Mouse (Mus musculus) thymus, adult 2 months (tissue): ENCODE results near the gene Pde9a. TPM values are rescaled to one million over a fixed set of nuclear protein-coding genes. Genes with fewer than 3 reads are reported as not detected.

Source experiments
- DNase-seq: peaks from one replicate; pipeline ENCODE4 v3.0.0; 2021
- H3K27ac ChIP-seq: fragments of 200-500 bp; 2 replicates; pipeline ENCODE4 v1.5.1; 2012; ENCODE audit warnings: low read length, control low read depth; ENCODE audit not compliant: control insufficient read depth, insufficient read depth
- H3K27me3 ChIP-seq: fragments of 200-500 bp; 2 replicates; pipeline ENCODE4 v1.6.1; 2012; ENCODE audit warnings: mild to moderate bottlenecking, low read length, moderate library complexity, mixed read lengths; ENCODE audit not compliant: control insufficient read depth, insufficient read depth
- H3K36me3 ChIP-seq: fragments of 200-500 bp; 2 replicates; pipeline ENCODE4 v1.6.1; 2012; ENCODE audit warnings: mild to moderate bottlenecking, low read length, moderate library complexity; ENCODE audit not compliant: control insufficient read depth, insufficient read depth
- H3K4me1 ChIP-seq: fragments of 200-500 bp; replicated peaks from 2 replicates; pipeline ENCODE4 v1.6.1; 2012; ENCODE audit warnings: low read length; ENCODE audit not compliant: control insufficient read depth, insufficient read depth
- H3K4me3 ChIP-seq: fragments of 200-500 bp; 2 replicates; pipeline ENCODE4 v1.5.1; 2012; ENCODE audit warnings: mild to moderate bottlenecking, low read length, control low read depth, moderate library complexity; ENCODE audit not compliant: control insufficient read depth, insufficient read depth
- CTCF ChIP-seq: fragments of 200-500 bp; IDR thresholded peaks from 2 replicates; pipeline ENCODE4 v1.5.1; 2012; ENCODE audit warnings: mild to moderate bottlenecking, control low read depth, low read length, moderate library complexity, borderline replicate concordance; ENCODE audit not compliant: control insufficient read depth, poor library complexity, insufficient read depth; ENCODE audit errors: extremely low read depth
- POLR2A ChIP-seq: fragments of 200-500 bp; IDR thresholded peaks from 2 replicates; pipeline ENCODE4 v1.6.1; 2012; ENCODE audit warnings: mild to moderate bottlenecking, low read length, control low read depth, moderate library complexity; ENCODE audit not compliant: control insufficient read depth, poor library complexity, insufficient read depth; ENCODE audit errors: extremely low read depth
- WGBS: fragments of 180-500 bp; shearing (Covaris S2); methylation state at CpG from one replicate; pipeline ENCODE4 v1.1.7; 2018; 5-methylcytosine and 5-hydroxymethylcytosine counted together
- polyA plus RNA-seq: library from polyadenylated mRNA; depleted of rRNA; stranded (reverse); fragments of >200 nt; gene quantifications from 2 replicates; pipeline ENCODE4 v1.2.3, GENCODE M21; 2012

Gene Pde9a
- polyA plus RNA-seq, 1 experiment, result 4.6 TPM

DNA sequence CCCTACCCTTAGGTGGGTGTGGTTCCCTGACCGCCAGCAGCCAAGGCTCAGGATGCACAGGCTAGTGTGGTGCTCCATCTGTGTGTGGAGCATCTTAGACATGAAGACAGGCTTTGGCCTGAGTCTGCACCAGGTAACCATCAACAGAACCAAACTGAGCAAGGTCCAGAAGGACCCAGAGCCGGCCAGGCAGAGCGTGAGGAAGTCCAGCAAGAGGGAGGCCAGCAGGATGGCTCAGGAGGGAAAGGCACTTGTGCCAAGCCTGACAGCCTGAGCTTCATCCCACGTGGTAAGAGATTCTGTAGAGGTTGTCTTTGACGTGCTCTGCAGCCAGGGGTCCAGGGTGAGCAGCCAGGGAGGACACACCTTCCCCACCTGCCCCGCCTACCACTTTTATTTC is 111.7 kb downstream of the Pde9a start:
- DNase-seq, result no peak
- H3K4me3 ChIP-seq, result no peak overlapping the region
- H3K27me3 ChIP-seq, result no peaks in the 10 kb centered on the region
- no peak overlapping the region for H3K27ac ChIP-seq
- whole genome bisulfite sequencing, result 96% methylated on average over 6 of the region's 6 CpGs
- peaks cover 5% of the 10 kb centered on the region; the same call in 1 of the 2 replicates for H3K36me3 ChIP-seq
- no peak for TF ChIP-seq POLR2A
- no peak for TF ChIP-seq CTCF
- no peaks in the 10 kb centered on the region for H3K4me1 ChIP-seq

DNA sequence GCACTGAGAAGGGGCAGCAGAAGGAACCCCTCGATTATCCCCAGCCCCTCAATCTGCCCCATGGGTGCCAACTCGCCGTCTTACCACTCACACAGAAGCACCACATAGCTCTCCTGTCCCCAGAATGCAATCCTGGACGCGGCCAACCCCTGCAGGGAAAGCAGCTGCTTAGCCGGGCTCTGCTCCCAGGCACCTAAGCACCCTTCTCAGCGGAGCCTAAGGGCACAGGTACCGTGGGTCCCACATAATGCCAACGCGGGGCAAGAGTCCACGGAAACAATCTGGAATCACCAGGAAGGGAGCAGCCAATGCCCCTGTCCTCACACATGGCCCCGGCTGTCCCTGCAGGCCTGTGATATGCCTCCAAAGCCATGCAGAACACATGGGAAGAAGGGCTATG is 113.7 kb downstream of the Pde9a start:
- Histone ChIP-seq H3K27ac (no peak overlapping the region), H3K4me3 (no peak overlapping the region), H3K36me3 (peaks cover 5% of the 10 kb centered on the region), H3K4me1 (no peaks in the 10 kb centered on the region), H3K27me3 (no peaks in the 10 kb centered on the region)
- TF ChIP-seq CTCF, result no peak
- TF ChIP-seq POLR2A, result no peak
- no peak for DNase-seq
- WGBS, result 97% methylated on average over 12 of the region's 12 CpGs

DNA sequence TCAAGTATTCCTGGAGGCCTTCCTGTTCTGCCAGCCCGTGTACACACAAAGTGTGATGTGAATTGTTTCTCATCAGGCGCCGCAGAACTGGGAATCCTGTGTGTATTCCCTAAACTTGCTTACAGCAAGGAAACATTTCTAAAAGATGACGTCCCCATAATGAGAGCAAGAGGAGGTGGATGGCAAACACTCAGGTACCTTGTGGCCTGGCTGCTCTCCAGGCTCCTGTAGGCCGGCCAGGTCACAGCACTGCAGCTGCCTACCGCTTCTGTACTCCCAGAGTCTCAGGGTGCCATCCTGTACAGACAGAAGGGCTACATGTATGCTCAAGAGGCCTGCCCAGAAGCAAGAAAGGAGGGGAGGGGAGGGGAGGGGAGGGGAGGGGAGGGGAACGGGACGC is 114.4 kb downstream of the Pde9a start:
- 96% methylated on average over 8 of the region's 8 CpGs for WGBS
- H3K27me3 ChIP-seq, result no peaks in the 10 kb centered on the region
- peaks cover 5% of the 10 kb centered on the region for H3K36me3 ChIP-seq
- TF ChIP-seq POLR2A (no peak), CTCF (no peak)
- DNase-seq, result no peak
- no peak overlapping the region for H3K4me3 ChIP-seq
- H3K4me1 ChIP-seq, result no peaks in the 10 kb centered on the region
- H3K27ac ChIP-seq, result no peak overlapping the region

DNA sequence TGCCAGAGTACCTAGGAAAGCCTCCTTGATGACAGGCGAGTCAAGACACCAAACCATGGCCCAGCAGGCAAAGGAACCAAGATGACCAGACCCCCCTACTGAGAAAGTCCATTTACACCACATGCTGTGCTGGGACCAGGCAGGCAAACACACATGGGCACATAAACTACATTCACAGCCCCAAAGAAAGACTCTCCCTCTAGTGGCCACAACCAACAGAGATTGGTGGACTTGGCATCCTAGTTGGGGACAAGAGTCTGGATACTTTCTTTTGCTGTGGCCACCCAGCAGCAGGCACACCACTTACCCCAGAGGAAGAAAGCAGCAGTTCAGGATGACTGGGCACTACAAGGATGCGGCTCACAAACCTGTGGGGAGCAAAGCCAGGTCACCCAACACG is 114.9 kb downstream of the Pde9a start:
- Histone ChIP-seq H3K36me3 (peaks cover 5% of the 10 kb centered on the region), H3K27me3 (no peaks in the 10 kb centered on the region), H3K4me3 (no peak overlapping the region), H3K27ac (no peak overlapping the region), H3K4me1 (no peaks in the 10 kb centered on the region)
- WGBS, result 96% methylated on average over 3 of the region's 3 CpGs
- TF ChIP-seq CTCF, result no peak
- no peak for TF ChIP-seq POLR2A
- DNase-seq, result no peak

DNA sequence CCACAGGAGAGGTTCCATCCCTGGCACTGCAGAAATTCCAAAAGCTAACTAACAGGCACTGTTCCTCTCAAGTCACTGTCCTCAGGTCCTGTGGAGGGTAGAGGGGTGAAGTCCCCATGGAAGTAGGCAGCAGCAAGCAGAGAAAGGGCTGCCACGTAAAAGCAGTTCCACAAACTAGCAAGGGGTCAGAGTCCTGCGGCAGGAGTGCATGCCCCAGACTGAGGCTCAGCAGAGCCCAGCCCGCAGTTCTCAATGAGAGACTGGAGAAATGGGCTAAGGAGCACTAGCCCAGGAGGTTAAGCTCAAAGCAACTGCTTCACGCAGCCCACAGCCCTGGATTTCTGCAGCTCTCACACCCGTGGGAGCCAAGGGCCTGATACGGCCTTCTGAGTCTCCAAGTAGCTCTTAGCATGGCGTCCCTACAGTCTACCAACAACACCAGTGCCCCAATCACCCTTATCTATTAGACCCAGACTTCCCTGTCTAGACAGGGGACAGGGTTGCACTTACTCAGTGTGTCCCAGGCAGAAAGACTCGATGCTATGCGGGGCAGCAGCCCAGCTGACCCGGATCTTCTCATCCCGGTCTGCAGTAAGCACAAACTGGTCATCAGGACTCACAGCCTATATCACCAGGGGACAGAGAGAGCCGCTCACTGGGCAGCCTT is 116.4 kb downstream of the Pde9a start:
- no peaks in the 10 kb centered on the region for H3K27me3 ChIP-seq
- no peaks in the 10 kb centered on the region for H3K4me1 ChIP-seq
- no peak for DNase-seq
- 95% methylated on average over 12 of the region's 12 CpGs for WGBS
- no peak overlapping the region for H3K4me3 ChIP-seq
- H3K27ac ChIP-seq, result no peak overlapping the region
- peaks cover 5% of the 10 kb centered on the region for H3K36me3 ChIP-seq
- TF ChIP-seq CTCF (no peak), POLR2A (no peak)

DNA sequence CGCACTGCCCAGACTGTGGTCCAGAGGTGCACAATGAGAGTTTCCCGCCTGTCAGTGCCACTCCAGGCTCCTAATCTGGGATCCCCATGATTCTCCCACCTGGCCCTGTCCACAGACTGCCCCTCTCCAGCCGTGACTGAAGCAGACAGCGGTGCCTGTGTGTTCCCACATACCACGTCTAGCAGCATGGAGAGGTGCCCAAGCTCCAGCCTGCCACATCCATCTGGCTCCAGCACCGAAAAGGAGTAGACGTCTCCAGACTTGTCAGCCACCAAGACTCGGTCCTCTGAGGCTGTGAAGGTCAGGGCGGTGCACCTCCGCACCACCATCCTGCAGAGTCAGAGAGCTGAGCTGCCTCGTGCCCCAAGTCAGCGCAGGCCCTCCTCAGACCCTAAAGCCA is 117.3 kb downstream of the Pde9a start:
- no peaks in the 10 kb centered on the region for H3K27me3 ChIP-seq
- TF ChIP-seq CTCF (no peak), POLR2A (no peak)
- WGBS, result 98% methylated on average over 12 of the region's 12 CpGs
- H3K36me3 ChIP-seq, result peaks cover 5% of the 10 kb centered on the region
- no peak for DNase-seq
- H3K4me1 ChIP-seq, result no peaks in the 10 kb centered on the region
- no peak overlapping the region for H3K4me3 ChIP-seq
- no peak overlapping the region for H3K27ac ChIP-seq

DNA sequence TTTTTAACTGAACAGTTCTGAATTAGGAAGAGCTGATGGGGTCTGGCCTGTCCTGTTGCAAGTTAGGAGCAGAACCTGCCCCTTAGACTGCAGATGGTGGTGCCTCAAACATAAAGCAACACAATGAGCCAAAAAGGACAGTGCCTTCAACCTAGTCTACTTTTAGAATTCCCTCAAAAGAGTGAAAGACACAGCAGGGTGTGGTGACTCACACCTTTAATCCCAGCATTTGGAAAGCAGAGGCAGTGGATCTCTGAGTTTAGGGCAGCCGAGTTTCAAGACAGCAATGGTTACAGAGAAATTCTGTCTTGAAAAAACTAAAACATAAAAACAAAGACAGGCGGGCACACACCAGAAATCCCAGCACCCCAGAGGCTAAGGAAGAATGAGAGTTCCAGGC is 117.9 kb downstream of the Pde9a start:
- DNase-seq, result no peak
- 95% methylated on average over 2 of the region's 2 CpGs for WGBS
- no peaks in the 10 kb centered on the region for H3K4me1 ChIP-seq
- no peak for TF ChIP-seq CTCF
- no peak for TF ChIP-seq POLR2A
- H3K27ac ChIP-seq, result no peak overlapping the region
- peaks cover 5% of the 10 kb centered on the region for H3K36me3 ChIP-seq
- no peaks in the 10 kb centered on the region for H3K27me3 ChIP-seq
- H3K4me3 ChIP-seq, result no peak overlapping the region
